Mouse (Mus musculus) olfactory bulb, adult 2 months (tissue): ENCODE results near the gene Ube2cbp. TPM values are rescaled to one million over a fixed set of nuclear protein-coding genes. Genes with fewer than 3 reads are reported as not detected.

ENCODE experiments used
- H3K27ac ChIP-seq: fragments of 200-500 bp; 2 replicates; pipeline ENCODE4 v1.5.1; 2012; ENCODE audit warnings: low read depth, low read length; ENCODE audit not compliant: insufficient read depth
- H3K4me1 ChIP-seq: fragments of 200-500 bp; 2 replicates; pipeline ENCODE4 v1.6.1; 2012; ENCODE audit warnings: low read length; ENCODE audit not compliant: control insufficient read depth, insufficient read depth
- H3K4me3 ChIP-seq: fragments of 200-500 bp; 2 replicates; pipeline ENCODE4 v1.5.1; 2012; ENCODE audit warnings: mild to moderate bottlenecking, low read depth, low read length, moderate library complexity; ENCODE audit not compliant: insufficient read depth
- CTCF ChIP-seq: fragments of 200-500 bp; IDR thresholded peaks from 2 replicates; pipeline ENCODE4 v1.5.1; 2012; ENCODE audit warnings: low read depth, mild to moderate bottlenecking, low read length, moderate library complexity; ENCODE audit not compliant: insufficient read depth
- POLR2A ChIP-seq: fragments of 200-500 bp; IDR thresholded peaks from 2 replicates; pipeline ENCODE4 v1.6.1; 2012; ENCODE audit warnings: mild to moderate bottlenecking, low read depth, low read length, moderate library complexity; ENCODE audit not compliant: insufficient read depth
- WGBS: fragments of 180-500 bp; shearing (Covaris S2); methylation state at CpG from one replicate; pipeline ENCODE4 v1.1.7; 2018; 5-methylcytosine and 5-hydroxymethylcytosine counted together
- polyA plus RNA-seq: library from polyadenylated mRNA; stranded (reverse); fragments of >200 nt; gene quantifications from 2 replicates; pipeline ENCODE4 v1.2.4, GENCODE M21; 2012; ENCODE audit warnings: low replicate concordance; ENCODE audit not compliant: missing spikeins, insufficient read depth, insufficient read length

Gene Ube2cbp
- polyA plus RNA-seq, 1 experiment = not detected

DNA sequence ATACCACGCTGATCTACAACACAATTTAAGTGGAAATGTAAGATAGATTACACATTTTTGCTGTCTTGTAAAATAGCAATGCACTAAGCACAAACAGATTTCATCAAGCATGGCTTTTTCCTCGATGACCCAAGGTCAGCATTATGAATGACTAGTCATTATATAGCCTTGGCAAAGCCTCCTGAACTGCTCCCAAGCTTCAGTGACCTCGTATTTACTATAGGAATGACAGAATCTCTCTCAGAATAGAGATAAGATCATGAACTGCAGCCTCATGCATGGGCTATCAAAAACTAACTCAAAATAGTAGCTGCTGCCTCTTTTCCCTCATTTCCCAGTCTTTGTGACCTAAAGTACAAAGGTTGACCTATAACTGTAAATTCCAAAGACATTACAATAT, 128.4 kb downstream of the Ube2cbp start:
- WGBS = 81% methylated on average over 3 of the region's 3 CpGs

DNA sequence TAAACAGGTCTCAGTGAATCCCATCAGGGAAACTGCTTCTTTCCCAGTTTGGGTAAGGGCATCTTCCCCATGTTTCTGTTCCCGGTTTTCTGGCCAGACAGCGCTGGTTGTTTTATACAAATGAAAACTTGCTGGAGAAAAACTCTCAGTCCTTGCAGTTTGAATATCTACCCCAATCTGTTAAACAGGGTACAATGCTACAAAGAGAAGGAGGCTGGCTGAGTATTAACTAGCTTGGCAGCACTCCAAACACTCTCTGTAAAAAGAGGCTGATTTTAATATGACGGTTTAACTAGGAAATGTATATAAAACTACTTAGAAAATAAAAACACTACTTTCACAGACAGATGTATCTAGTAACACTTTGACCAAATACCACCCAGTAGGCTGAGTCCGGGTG, 129.2 kb downstream of the Ube2cbp start:
- Histone ChIP-seq H3K4me3 (no peak overlapping the region), H3K4me1 (no peaks in the 10 kb centered on the region), H3K27ac (no peak overlapping the region)
- WGBS = 30% methylated on average over 4 of the region's 4 CpGs
- TF ChIP-seq CTCF (no peak), POLR2A (no peak)

More for the DNA sequence above, 128.4 kb downstream of the Ube2cbp start:
- Histone ChIP-seq H3K4me1 (no peaks in the 10 kb centered on the region), H3K4me3 (no peak overlapping the region), H3K27ac (no peak overlapping the region)
- TF ChIP-seq POLR2A (no peak), CTCF (no peak)

DNA sequence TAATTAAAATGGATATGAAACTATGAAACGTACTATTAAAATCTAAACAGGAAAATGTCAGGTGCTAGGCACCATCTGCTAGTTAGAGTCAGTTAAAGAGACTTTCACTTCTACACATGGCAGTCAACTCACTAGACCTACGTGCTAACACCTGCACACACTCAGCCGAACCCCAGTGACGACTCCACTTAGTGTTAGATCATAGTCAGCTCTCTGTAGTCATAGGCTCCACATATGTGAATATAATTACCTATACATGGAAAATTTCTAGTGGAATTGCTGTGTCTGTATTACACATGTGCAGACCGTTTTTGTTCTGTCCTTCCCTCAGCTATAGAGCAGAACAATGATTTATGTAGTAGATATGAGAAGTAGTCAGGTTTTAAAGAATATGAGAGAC, 130.4 kb downstream of the Ube2cbp start:
- Histone ChIP-seq H3K4me1 (no peaks in the 10 kb centered on the region), H3K4me3 (no peak overlapping the region), H3K27ac (no peak overlapping the region)
- no peak for TF ChIP-seq CTCF
- TF ChIP-seq POLR2A = no peak
- 97% methylated on average over 5 of the region's 5 CpGs for whole genome bisulfite sequencing

DNA sequence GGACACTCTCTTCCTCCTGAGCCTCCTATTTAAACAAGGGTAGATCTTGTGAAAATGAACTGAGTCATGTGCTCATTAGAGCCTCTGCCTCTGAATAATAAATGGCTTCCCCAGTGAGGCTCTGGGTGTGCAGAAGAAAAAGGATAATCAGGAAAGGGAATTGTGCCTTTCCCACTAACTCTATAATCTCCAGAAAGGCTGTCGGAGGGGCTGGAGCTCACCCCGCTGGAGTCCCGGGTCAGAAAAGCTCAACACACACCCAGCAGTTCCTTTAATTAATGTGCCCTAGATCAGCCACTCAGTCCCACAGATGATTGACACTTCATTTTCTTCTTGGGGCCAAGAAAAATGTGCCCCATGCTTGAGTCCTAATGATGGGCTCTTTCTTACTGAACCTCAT, 134.2 kb downstream of the Ube2cbp start:
- Histone ChIP-seq H3K4me1 (no peaks in the 10 kb centered on the region), H3K27ac (no peak overlapping the region), H3K4me3 (no peak overlapping the region)
- 60% methylated on average over 3 of the region's 3 CpGs for WGBS
- TF ChIP-seq CTCF (no peak), POLR2A (no peak)

DNA sequence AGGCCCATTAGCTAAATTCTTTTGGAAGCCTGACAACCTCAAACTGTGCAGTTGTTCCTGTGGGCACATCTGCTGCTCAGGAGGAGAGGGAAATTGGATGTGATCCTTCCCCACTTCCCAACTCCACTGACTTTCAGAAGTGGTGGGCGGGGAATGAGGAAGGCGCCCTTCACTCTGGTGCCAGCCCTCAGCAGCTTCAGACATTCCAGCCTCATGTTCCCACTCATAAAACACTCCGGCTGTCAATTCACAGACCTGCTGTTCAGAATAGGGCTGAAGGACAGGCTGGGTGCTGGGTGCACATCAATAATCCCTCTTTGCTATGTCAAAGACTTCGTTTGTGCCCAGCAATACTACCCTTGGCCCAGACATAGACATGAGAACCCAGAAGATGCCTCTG, 136.5 kb downstream of the Ube2cbp start:
- H3K4me3 ChIP-seq = no peak overlapping the region
- H3K27ac ChIP-seq = no peak overlapping the region
- TF ChIP-seq CTCF (no peak), POLR2A (no peak)
- WGBS = 89% methylated on average over 4 of the region's 4 CpGs
- no peaks in the 10 kb centered on the region for H3K4me1 ChIP-seq

DNA sequence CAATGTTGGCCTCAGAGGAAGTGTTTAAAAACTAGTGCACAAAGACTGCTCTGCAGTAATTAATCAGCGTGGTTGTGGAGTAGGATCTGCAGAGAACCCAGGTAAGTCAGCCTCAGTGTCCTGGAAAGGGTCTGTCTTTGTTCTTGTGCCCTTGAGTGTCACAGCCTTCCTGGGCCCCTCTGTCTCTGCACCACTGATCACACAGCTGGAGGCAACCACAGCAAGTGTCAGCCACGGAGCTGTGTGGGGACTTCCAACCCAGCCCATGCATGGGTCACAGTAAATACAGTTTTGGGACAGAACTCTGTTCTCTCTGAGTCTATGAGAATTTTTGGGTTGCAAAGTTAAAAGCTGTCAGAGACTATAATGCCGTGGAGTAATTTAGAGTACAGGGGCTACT, 137.4 kb downstream of the Ube2cbp start:
- no peaks in the 10 kb centered on the region for H3K4me1 ChIP-seq
- H3K4me3 ChIP-seq = no peak overlapping the region
- H3K27ac ChIP-seq = no peak overlapping the region
- WGBS = 90% methylated on average over 3 of the region's 3 CpGs
- TF ChIP-seq CTCF (no peak), POLR2A (no peak)

DNA sequence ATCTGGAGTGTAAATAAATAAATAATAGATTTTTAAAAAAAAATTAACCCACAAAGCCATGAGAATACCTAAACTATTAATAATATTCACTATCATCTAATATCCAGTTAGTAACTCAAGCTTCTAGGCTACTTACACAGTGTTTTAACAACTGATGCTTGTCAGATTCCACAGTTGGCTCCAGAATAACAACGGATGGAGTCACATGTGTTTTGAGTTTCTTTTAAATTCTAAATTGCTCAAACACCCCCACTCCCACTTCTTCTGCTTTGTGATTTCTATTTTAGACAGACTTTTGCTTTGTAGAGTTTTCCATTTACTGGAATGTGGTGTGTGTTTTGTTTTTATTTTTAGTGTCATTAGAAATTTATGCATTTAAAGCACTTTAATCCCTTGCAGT, 140.0 kb downstream of the Ube2cbp start:
- WGBS = 61% methylated on average over 1 of the region's 1 CpGs
- H3K4me3 ChIP-seq = no peak overlapping the region
- H3K4me1 ChIP-seq = no peaks in the 10 kb centered on the region
- H3K27ac ChIP-seq = no peak overlapping the region
- TF ChIP-seq POLR2A = no peak
- TF ChIP-seq CTCF = no peak

DNA sequence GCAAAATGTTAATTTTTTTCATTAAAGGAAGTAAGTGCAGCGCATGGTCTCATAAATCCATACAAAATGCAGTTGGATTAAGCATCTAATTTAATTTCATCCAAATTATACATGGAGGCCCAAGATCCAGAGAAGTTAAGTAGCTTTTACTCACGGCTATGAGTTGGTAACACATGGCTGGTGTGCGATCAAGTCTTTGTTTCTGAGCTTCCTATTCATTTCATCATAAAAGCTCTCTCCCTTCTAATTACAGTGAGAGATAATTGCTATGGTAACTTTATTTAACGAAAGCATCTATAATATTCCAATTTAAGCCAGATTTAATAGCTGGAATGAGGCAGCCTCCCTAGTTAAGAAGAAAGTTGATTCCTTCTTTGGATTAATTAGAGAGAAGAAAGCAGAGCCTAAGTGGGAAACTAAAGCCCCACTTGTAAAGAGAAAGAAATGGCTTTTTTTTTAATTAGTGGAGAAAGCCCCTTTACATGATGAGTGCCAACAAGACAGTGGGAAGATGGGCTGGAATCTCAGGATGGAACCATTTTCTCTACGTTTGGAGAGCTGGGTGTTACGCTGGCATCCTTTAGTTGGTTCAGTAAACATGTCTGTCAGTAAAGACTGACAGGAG, 145.1 kb downstream of the Ube2cbp start:
- TF ChIP-seq CTCF (no peak), POLR2A (no peak)
- H3K4me3 ChIP-seq = no peak overlapping the region
- H3K27ac ChIP-seq = no peak overlapping the region
- H3K4me1 ChIP-seq = no peaks in the 10 kb centered on the region
- WGBS = 56% methylated on average over 6 of the region's 6 CpGs

DNA sequence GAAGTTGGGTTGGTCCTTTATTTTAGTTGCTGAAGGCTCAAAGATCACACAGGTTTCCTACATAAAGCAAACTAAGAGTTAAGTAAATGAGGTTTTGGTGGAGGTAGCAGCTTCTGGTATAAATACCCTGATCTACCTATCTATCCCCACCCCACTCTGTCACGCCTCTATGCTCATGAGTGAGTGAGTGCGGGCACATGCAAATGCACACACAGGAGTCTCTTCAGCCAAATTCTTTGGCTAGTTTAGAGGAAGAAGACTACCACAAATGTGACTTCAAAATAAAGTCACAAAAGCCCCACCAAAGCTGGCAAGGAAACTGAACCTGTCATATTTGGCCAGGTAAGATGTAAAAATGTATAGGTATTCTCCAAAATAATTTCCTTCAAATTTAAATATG, 149.1 kb downstream of the Ube2cbp start:
- H3K4me1 ChIP-seq = no peaks in the 10 kb centered on the region
- WGBS = 97% methylated on average over 2 of the region's 2 CpGs
- no peak for TF ChIP-seq POLR2A
- no peak for TF ChIP-seq CTCF
- no peak overlapping the region for H3K4me3 ChIP-seq
- H3K27ac ChIP-seq = no peak overlapping the region

DNA sequence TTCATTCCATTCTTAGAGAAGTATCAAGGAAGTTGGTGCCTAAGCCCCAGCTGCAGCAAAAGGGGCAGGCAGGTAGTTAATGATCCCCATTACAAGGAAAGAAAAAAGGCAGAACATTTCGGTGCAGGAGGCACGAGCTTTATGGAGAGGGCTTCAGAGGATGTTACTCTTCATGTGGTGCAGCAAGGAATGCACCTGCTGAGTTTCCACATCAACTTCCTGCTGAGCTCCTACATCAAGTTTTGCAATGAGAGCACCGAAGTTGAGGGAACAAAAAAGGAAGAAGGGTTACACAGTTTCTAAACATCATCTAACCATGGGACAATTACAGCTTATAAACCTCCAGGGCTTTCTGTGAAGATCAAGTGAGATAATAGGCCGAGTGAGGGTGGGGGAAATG, 156.1 kb downstream of the Ube2cbp start:
- no peaks in the 10 kb centered on the region for H3K4me1 ChIP-seq
- H3K4me3 ChIP-seq = no peak overlapping the region
- WGBS = 63% methylated on average over 4 of the region's 4 CpGs
- H3K27ac ChIP-seq = no peak overlapping the region
- TF ChIP-seq POLR2A (no peak), CTCF (no peak)
